Mouse (Mus musculus): ENCODE data around the gene Ces1a.

Gene Ces1a

GRCm38 (mm10) chr8:92996840-92997239, 51.2 kb downstream of the Ces1a start:
- DNase-seq (ENCODE audit: low spot score), result peak; percentile 21

DNA sequence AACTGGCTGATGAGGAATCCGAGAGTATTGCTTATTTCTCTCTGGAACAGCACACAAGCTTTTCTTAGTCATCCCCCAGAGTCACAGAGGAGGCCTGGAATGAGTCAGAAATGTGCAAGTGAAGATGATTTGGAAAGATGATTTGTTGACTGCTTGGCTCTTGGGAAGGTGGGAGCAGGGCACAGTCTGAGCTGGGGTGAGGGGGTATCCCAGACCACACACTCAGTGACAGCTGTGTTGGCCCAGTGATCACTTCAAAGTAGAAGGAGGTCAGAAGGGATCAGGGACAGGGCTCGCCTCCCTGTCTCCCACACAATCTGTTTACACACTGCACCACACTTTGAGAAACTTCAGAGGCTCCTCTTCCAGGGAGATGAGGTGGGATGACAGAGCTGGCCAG, 63.6 kb downstream of the Ces1a start:
- DNase-seq (ENCODE audit: low spot score), result no peak

- no peak for DNase-seq (ENCODE audit: low spot score)
Measured at GRCm38 (mm10) chr8:92982491-92982890, 65.5 kb downstream of the Ces1a start.

DNA sequence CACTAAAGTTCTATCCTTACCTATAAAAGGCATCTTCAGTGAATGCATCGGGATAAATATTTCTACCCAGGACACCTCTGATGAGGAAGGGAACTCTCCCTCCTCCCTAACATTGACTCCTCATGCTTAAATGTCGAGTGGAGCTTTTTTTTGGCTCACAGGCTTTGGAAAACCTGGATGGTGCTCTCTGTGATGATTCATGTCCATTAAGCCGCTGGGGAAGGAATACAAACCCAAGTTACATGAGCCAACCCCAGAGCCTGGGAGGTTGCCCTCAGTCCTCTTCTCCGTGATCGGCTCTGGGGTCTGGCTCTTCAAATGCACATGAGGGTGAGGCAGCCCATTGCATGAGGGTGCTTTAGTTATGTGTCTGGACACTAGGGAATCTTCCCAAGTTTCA, 71.3 kb downstream of the Ces1a start:
- DNase-seq (ENCODE audit: low spot score), result no peak

- peak; percentile 17 for DNase-seq (ENCODE audit: low spot score)
Measured at GRCm38 (mm10) chr8:92972949-92973348, 75.0 kb downstream of the Ces1a start.
